Mouse (Mus musculus) MEL (cell line): ENCODE results near the gene Krt83. TPM values are rescaled to one million over a fixed set of nuclear protein-coding genes. Genes with fewer than 3 reads are reported as not detected.

Experiments used
- DNase-seq: peaks from one replicate; pipeline ENCODE4 v3.0.0; 2011; ENCODE audit warnings: low read depth, low spot score
- H3K27ac ChIP-seq: 2 replicates; pipeline ENCODE4 v1.5.1; 2012; ENCODE audit warnings: low read depth, mild to moderate bottlenecking, control low read depth, low read length, moderate library complexity; ENCODE audit not compliant: control insufficient read depth
- H3K27me3 ChIP-seq, 2 experiments: fragments of 150-350 bp in 1 of 2; sonication (generic) in 1 of 2; 2 replicates each; pipeline ENCODE4 v1.6.1; 2012; ENCODE audit warnings: low read length in 2 of 2, mild to moderate bottlenecking in 2 of 2, improper control_type of control experiment in 1 of 2, moderate library complexity in 1 of 2; ENCODE audit not compliant: insufficient read depth in 2 of 2, control insufficient read depth in 1 of 2
- H3K36me3 ChIP-seq, 2 experiments: 2 replicates each; pipeline ENCODE4 v1.6.1; 2012 to 2014; ENCODE audit warnings: low read length in 2 of 2, improper control_type of control experiment in 1 of 2, inconsistent platforms in 1 of 2, mild to moderate bottlenecking in 1 of 2; ENCODE audit not compliant: insufficient read depth in 2 of 2, control insufficient read depth in 1 of 2
- H3K4me1 ChIP-seq, 2 experiments: fragments of 150-350 bp in 1 of 2; sonication (generic) in 1 of 2; 2 replicates each; pipeline ENCODE4 v1.6.1; 2012; ENCODE audit warnings: low read length in 2 of 2, improper control_type of control experiment in 1 of 2, mild to moderate bottlenecking in 1 of 2; ENCODE audit not compliant: insufficient read depth in 2 of 2, control insufficient read depth in 1 of 2
- H3K4me3 ChIP-seq, 2 experiments: fragments of 150-350 bp in 1 of 2; sonication (generic) in 1 of 2; 2 replicates each; pipeline ENCODE4 v1.5.1; 2012; ENCODE audit warnings: low read depth in 2 of 2, low read length in 2 of 2, mild to moderate bottlenecking in 2 of 2, moderate library complexity in 2 of 2, control low read depth in 1 of 2, improper control_type of control experiment in 1 of 2; ENCODE audit not compliant: control insufficient read depth in 1 of 2, insufficient read depth in 1 of 2
- H3K79me2 ChIP-seq: 2 replicates; pipeline ENCODE4 v1.6.1; 2012; ENCODE audit warnings: mild to moderate bottlenecking, low read length, moderate library complexity; ENCODE audit not compliant: control insufficient read depth, poor library complexity, insufficient read depth
- H3K9ac ChIP-seq: 2 replicates; pipeline ENCODE4 v1.6.1; 2012; ENCODE audit warnings: low read depth, mild to moderate bottlenecking, control low read depth, low read length, moderate library complexity; ENCODE audit not compliant: control insufficient read depth, poor library complexity, severe bottlenecking
- H3K9me3 ChIP-seq: fragments of 150-350 bp; sonication (generic); replicated peaks from 2 replicates; pipeline ENCODE4 v1.6.1; 2012; ENCODE audit warnings: mild to moderate bottlenecking, low read length, improper control_type of control experiment, moderate library complexity; ENCODE audit not compliant: insufficient read depth
- BHLHE40 ChIP-seq: IDR thresholded peaks from 2 replicates; pipeline ENCODE4 v1.6.1; 2012; ENCODE audit warnings: low read depth, mild to moderate bottlenecking, inconsistent platforms, low read length, improper control_type of control experiment, borderline replicate concordance
- E2F4 ChIP-seq: IDR thresholded peaks from 2 replicates; pipeline ENCODE4 v1.6.1; 2011; ENCODE audit warnings: low read depth, low read length, improper control_type of control experiment, borderline replicate concordance
- ELF1 ChIP-seq: IDR thresholded peaks from 2 replicates; pipeline ENCODE4 v1.6.1; 2014; ENCODE audit warnings: low read depth, mild to moderate bottlenecking, inconsistent platforms, low read length, improper control_type of control experiment, moderate library complexity
- GATA1 ChIP-seq: IDR thresholded peaks from 2 replicates; pipeline ENCODE4 v1.6.1; 2011; ENCODE audit warnings: low read depth, low read length, improper control_type of control experiment
- JUND ChIP-seq: IDR thresholded peaks from 2 replicates; pipeline ENCODE4 v1.6.1; 2011; ENCODE audit warnings: low read depth, mild to moderate bottlenecking, improper control_type of control experiment, low read length
- KAT2A ChIP-seq: conservative IDR thresholded peaks from 2 replicates; pipeline ENCODE4 v1.6.1; 2012; ENCODE audit warnings: low read depth, low read length, improper control_type of control experiment, inconsistent platforms
- MAFK ChIP-seq: IDR thresholded peaks from 2 replicates; pipeline ENCODE4 v1.6.1; 2011; ENCODE audit warnings: low read depth, mild to moderate bottlenecking, low read length, improper control_type of control experiment, borderline replicate concordance
- MEF2A ChIP-seq: IDR thresholded peaks from 2 replicates; pipeline ENCODE4 v1.6.1; 2014; ENCODE audit warnings: low read depth, mild to moderate bottlenecking, inconsistent platforms, low read length, improper control_type of control experiment; ENCODE audit not compliant: poor library complexity, insufficient replicate concordance, severe bottlenecking; ENCODE audit errors: extremely low read depth
- MYC ChIP-seq: IDR thresholded peaks from 2 replicates; pipeline ENCODE4 v1.6.1; 2011; ENCODE audit warnings: low read depth, mild to moderate bottlenecking, low read length, improper control_type of control experiment, moderate library complexity
- NELFE ChIP-seq: IDR thresholded peaks from 2 replicates; pipeline ENCODE4 v1.6.1; 2011; ENCODE audit warnings: low read depth, low read length, improper control_type of control experiment
- NRF1 ChIP-seq: IDR thresholded peaks from 2 replicates; pipeline ENCODE4 v1.6.1; 2014; ENCODE audit warnings: low read depth, mild to moderate bottlenecking, inconsistent platforms, low read length, improper control_type of control experiment, moderate library complexity; ENCODE audit not compliant: poor library complexity, insufficient read depth, severe bottlenecking
- POLR2A ChIP-seq, 2 experiments: IDR thresholded peaks; 2 replicates each; pipeline ENCODE4 v1.6.1; 2011 to 2012; ENCODE audit warnings: low read length in 2 of 2, mild to moderate bottlenecking in 2 of 2, control low read depth in 1 of 2, improper control_type of control experiment in 1 of 2, low read depth in 1 of 2, moderate library complexity in 1 of 2; ENCODE audit not compliant: control insufficient read depth in 1 of 2, insufficient read depth in 1 of 2, poor library complexity in 1 of 2
- POLR2AphosphoS2 ChIP-seq: IDR thresholded peaks from 2 replicates; pipeline ENCODE4 v1.6.1; 2011; ENCODE audit warnings: low read length, improper control_type of control experiment
- POLR2AphosphoS5 ChIP-seq: IDR thresholded peaks from 2 replicates; pipeline ENCODE4 v1.6.1; 2012; ENCODE audit warnings: low read depth, borderline replicate concordance, mild to moderate bottlenecking, inconsistent platforms, low read length, moderate library complexity, mixed read lengths
- RAD21 ChIP-seq: IDR thresholded peaks from 2 replicates; pipeline ENCODE4 v1.6.1; 2011; ENCODE audit warnings: mild to moderate bottlenecking, low read depth, low read length, improper control_type of control experiment
- RCOR1 ChIP-seq: IDR thresholded peaks from 2 replicates; pipeline ENCODE4 v1.6.1; 2012; ENCODE audit warnings: low read depth, mild to moderate bottlenecking, inconsistent platforms, low read length, improper control_type of control experiment
- SIN3A ChIP-seq: IDR thresholded peaks from 2 replicates; pipeline ENCODE4 v1.6.1; 2012; ENCODE audit warnings: low read length, improper control_type of control experiment, inconsistent platforms
- SMC3 ChIP-seq: IDR thresholded peaks from 2 replicates; pipeline ENCODE4 v1.6.1; 2011; ENCODE audit warnings: low read depth, low read length, improper control_type of control experiment
- USF1 ChIP-seq: IDR thresholded peaks from 2 replicates; pipeline ENCODE4 v1.6.1; 2014; ENCODE audit warnings: low read depth, mild to moderate bottlenecking, inconsistent platforms, low read length, improper control_type of control experiment, moderate library complexity
- USF2 ChIP-seq, 2 experiments: IDR thresholded peaks; 2 replicates each; pipeline ENCODE4 v1.6.1; 2011 to 2012; ENCODE audit warnings: improper control_type of control experiment in 2 of 2, low read length in 2 of 2, borderline replicate concordance in 1 of 2, inconsistent platforms in 1 of 2, low read depth in 1 of 2, mild to moderate bottlenecking in 1 of 2; ENCODE audit not compliant: insufficient read depth in 1 of 2
- ZC3H11A ChIP-seq: IDR thresholded peaks from 2 replicates; pipeline ENCODE4 v1.6.1; 2012; ENCODE audit warnings: low read depth, mild to moderate bottlenecking, inconsistent platforms, low read length, improper control_type of control experiment
- ZKSCAN1 ChIP-seq: IDR thresholded peaks from 2 replicates; pipeline ENCODE4 v1.6.1; 2012; ENCODE audit warnings: low read depth, mild to moderate bottlenecking, inconsistent platforms, low read length, improper control_type of control experiment, moderate library complexity
- ZMIZ1 ChIP-seq: IDR thresholded peaks from 2 replicates; pipeline ENCODE4 v1.6.1; 2012; ENCODE audit warnings: low read depth, mild to moderate bottlenecking, inconsistent platforms, low read length, improper control_type of control experiment, moderate library complexity
- polyA plus RNA-seq, 2 experiments: library from polyadenylated mRNA; stranded (reverse) in 1 of 2; unstranded in 1 of 2; fragments of >175 nt in 1 of 2; fragments of >200 nt in 1 of 2; gene quantifications; 2 replicates each; pipeline versions ENCODE4 v1.2.1 to v1.2.4; 2012; ENCODE audit warnings: low replicate concordance in 2 of 2, low read depth in 1 of 2; ENCODE audit not compliant: insufficient read length in 2 of 2, insufficient read depth in 1 of 2, missing spikeins in 1 of 2
- total RNA-seq: library from RNA; depleted of rRNA; stranded (reverse); fragments of 300-350 nt; gene quantifications from 2 replicates; pipeline ENCODE4 v1.2.3, GENCODE M21; 2012

Krt83 gene
- total and polyA plus RNA-seq, 3 experiments = not detected

DNA sequence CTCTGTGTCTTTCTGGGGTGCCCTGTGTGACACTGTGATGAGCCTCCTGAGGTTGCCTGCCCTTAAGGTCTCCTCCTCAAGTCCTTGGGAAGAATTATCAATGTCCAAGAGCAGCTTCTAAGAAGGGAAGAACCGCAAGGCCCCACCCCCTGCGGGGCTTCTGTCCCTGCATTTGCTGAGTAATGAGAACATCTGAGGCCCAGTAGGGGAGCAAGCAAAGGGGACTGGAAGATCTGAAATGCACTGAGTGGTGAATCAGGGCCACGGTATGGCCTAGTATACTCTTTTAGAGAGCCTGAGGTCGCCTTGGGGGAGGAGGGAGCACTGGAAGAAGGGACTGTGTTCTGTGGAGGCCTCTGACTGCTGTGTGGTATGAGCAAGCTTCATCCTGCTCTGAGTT, 9.3 kb downstream of the Krt83 start:
- no peaks in the 10 kb centered on the region for H3K4me1 ChIP-seq
- no peaks in the 10 kb centered on the region for H3K36me3 ChIP-seq
- TF ChIP-seq POLR2AphosphoS5 (no peak), MYC (no peak), MEF2A (no peak), E2F4 (no peak), GATA1 (no peak), KAT2A (no peak), POLR2AphosphoS2 (no peak), RCOR1 (no peak), JUND (no peak), USF1 (no peak), RAD21 (no peak)
- DNase-seq = no peak
- no peaks in the 10 kb centered on the region for H3K27me3 ChIP-seq
- H3K27ac ChIP-seq = no peak overlapping the region
- H3K9ac ChIP-seq = no peak overlapping the region
- no peaks in the 10 kb centered on the region for H3K9me3 ChIP-seq
- no peak overlapping the region for H3K4me3 ChIP-seq
- H3K79me2 ChIP-seq = no peaks in the 10 kb centered on the region

DNA sequence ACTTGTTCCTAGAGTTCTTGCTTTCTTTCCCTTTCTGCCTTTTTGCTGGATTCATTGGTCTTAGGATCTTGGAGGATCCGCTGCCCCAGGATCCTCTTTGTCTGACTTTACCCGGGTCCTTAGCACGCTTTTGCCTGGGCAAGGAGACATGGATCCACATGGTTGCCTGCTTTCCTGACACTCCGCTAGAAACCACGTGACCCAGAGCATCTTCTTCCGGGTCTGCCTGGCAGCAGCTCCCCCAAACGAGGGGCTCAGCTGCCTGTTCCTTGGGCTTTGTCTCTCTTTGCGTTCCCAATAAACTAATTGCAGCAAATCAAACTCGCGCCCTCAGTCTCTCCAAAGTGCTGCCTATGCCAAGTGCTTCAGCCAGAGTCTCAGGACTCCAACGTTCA, 11.6 kb downstream of the Krt83 start:
- Histone ChIP-seq H3K4me1 (no peaks in the 10 kb centered on the region), H3K36me3 (no peaks in the 10 kb centered on the region), H3K27me3 (no peaks in the 10 kb centered on the region), H3K4me3 (no peak overlapping the region), H3K9me3 (no peaks in the 10 kb centered on the region), H3K9ac (no peak overlapping the region), H3K79me2 (no peaks in the 10 kb centered on the region), H3K27ac (no peak overlapping the region)
- no peak for TF ChIP-seq POLR2AphosphoS5
- TF ChIP-seq ZC3H11A = no peak
- no peak for TF ChIP-seq ZKSCAN1
- no peak for TF ChIP-seq POLR2A (IDR thresholded peaks at IDR 0.05; ENCODE audit: control insufficient read depth in 1 of 2, insufficient read depth in 1 of 2, low read depth in 1 of 2, low read length in 2 of 2, poor library complexity in 1 of 2)
- no peak for TF ChIP-seq RAD21
- no peak for TF ChIP-seq MYC
- DNase-seq = no peak

DNA sequence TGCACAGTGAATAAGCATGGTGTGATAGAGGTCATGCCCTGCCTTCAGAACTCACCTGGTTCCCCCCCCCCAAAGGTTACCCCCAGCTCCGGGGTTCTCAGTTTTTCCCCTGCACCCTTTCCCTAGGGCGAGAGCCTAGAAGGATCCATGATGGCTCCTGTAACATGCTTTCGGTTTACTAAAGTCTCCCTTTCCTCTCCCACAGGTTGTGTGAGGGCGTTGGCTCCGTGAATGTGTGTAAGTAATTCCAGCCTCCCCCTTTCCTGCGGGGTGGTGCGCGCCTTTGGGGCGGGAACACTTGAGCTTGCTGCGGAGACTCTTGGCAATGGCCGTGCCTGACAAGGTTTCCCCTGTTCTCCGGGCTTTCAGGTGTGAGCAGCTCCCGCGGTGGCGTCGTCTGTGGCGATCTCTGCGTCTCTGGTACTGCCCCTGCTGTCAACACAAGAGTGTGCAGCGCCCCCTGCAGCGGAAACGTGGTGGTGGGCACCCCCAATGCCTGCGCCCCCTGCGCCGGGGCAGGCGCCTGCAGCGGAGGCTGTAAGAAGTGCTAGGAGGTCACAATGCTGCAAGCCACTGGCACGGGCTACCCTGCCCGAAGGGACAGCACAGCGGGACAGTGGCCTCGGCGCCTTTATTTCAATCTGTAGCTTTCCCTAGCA, 12.2 kb downstream of the Krt83 start:
- Histone ChIP-seq H3K9me3 (no peaks in the 10 kb centered on the region), H3K79me2 (no peaks in the 10 kb centered on the region), H3K27ac (no peak overlapping the region), H3K9ac (no peak overlapping the region), H3K27me3 (no peaks in the 10 kb centered on the region), H3K4me3 (no peak overlapping the region), H3K36me3 (no peaks in the 10 kb centered on the region), H3K4me1 (no peaks in the 10 kb centered on the region)
- no peak for DNase-seq
- TF ChIP-seq ELF1 (no peak), RAD21 (no peak), NRF1 (no peak), ZMIZ1 (no peak), GATA1 (no peak), NELFE (no peak), USF1 (no peak), BHLHE40 (no peak), MAFK (no peak), SIN3A (no peak), USF2 (IDR thresholded peaks at IDR 0.05; ENCODE audit: borderline replicate concordance in 1 of 2, insufficient read depth in 1 of 2, low read depth in 1 of 2, low read length in 2 of 2) (no peak), MYC (no peak), SMC3 (no peak)
